Mouse (Mus musculus) cerebellum, postnatal 4 days (tissue): ENCODE measurements around the gene Ltb4r2.

Experiments used
- DNase-seq, 2 experiments: peaks; one replicate each; pipeline ENCODE4 v3.0.0; 2022; ENCODE audit warnings: low spot score in 2 of 2, mixed read lengths in 1 of 2

The Ltb4r2 gene

GRCm38 (mm10) chr14:55761163-55761562, at the start of gene Ltb4r2:
Ltb4r2 (plus strand) TSS chr14:55761428.
- DNase-seq: no peak

DNA sequence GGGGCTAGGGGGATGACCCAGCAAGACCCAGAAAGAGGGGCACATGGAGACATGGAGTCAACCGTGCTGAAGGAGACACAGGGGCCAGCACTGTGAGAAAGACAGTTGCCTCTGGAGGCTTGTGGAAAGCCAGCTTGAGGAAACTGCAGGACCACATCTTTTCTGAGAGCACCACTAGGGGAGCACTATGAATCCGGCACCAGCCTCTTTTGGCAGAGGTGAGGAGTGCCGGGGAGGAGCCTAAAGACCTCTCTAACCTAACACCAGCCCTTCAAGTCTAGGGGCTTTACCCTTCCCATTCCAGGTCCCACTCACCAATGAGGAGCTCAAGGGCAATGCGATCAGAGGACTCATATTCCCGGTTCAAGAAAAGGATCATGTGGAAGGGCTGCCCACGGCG, 49.4 kb upstream of the Ltb4r2 start:
- no peak for DNase-seq

- no peak for DNase-seq
Measured at GRCm38 (mm10) chr14:55713007-55713728, 48.1 kb upstream of the Ltb4r2 start.

- DNase-seq: no peak
Measured at GRCm38 (mm10) chr14:55713729-55714122, 47.5 kb upstream of the Ltb4r2 start, which contains the start of gene Tgm1. Tgm1 (minus strand) TSS chr14:55713926.

- DNase-seq: no peak
Measured at GRCm38 (mm10) chr14:55714893-55715292, 46.3 kb upstream of the Ltb4r2 start.

- DNase-seq: no peak
Measured at GRCm38 (mm10) chr14:55716271-55716670, 45.0 kb upstream of the Ltb4r2 start.

DNA sequence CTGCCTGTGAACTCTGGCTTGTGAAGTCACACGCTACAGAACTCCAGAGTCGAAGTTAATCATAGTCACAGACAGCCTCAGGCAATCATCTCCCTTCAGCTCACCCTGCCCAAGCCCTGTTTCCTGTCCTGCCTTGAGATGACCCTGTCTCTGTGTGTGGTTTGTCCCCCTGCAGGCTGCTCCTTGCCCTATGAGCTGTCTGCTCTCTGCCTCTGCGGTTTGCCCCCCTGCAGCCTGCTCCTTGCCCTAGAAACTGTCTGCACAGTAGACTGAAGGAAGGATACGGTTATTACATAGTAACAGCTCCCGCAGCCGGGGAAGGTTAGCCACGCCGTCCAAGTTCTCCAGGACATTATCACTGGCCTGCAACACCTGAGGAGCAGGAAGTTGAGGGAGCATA, 44.3 kb upstream of the Ltb4r2 start:
- no peak for DNase-seq

DNA sequence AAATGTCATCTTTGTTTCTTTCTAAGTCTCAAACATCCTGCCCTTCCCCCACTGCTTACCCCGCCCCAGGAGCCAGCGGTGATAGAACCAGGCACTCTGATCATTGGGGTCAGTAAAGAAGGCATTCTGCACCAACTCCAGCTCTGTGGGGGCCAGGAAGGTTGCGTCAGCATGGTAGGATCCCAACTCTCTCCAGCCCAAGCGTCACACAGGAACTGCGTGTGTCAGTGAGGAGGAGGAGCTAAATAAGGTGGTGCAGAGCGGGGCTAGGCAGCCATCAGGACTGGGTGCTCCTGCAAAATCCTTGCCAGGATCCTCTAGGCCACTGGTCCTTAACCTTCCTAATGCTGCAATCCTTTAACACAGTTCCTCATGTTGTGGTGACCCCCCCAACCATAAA, 41.5 kb upstream of the Ltb4r2 start:
- DNase-seq: no peak

DNA sequence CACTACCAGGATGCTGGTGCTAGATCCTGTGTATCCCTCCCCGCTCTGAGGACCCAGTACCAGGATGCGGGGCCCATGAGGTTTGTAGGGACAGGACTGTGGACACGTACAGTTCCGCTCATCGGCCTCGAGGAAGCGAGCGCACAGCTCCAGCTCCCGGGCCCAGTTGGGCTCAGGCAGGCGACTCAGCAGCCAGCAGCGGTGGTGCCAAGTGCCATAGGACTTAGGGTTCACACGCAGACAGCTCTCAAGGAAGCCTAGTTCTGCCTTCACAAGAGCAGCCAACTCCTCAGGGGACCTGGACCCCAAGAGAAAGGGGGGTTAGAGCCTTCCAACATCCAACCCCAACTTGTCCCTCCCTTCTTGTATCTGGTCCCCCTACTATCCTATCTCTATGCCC, 40.6 kb upstream of the Ltb4r2 start:
- DNase-seq: no peak

DNA sequence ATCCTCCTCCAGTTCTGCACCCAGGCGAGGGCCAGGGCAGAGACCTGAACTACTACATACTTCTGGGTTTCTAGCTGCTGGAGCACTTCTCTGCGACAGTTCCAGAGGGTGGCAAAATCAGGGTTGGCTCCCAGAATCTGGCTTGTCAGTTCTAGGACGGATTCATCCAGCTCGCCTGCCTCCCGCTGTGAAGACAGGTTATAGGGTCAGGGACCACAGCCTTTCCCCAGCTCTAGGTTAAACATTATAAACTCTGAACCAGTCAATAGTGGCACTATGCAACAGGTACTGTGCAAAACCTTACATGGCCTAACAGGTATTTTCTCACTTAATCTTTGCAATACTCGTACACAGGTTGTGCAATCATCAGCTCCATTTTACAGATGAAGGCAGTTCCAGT, 40.2 kb upstream of the Ltb4r2 start:
- no peak for DNase-seq

DNA sequence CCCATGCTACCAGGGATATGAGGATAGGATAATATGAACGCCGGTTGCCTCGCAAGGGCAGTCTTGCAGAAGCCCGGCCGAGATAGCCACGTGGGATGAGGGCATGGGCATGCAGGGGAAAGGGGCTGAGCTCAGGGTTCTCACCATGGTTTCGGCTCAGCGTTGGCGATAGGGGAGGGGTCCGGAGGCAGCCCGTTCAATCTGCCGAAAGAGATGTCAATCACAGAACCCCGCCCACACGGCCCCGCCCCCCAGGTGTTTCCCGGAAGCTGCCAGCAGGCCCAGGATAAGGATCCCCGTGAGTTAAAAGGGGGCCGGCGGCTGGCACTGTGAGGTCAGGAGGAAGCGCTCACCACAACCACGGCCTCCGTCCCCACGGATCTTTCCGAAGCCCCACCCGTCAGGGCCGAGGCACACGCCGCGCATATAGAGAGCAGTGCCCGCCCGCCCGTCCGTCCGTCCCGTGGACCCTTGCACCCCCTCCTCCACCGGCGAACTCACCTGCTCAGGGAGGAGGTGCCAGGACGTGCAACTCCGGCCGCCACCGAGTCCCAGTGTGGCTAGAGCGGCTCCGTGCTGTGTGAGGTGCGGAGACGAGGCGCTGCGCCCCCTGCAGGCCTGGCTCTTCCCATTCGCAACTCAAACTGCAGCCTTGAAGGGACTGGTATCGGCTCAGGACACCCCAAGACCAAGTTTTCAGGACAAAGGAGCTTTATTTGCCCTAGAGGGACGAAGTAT, 39.4 kb upstream of the Ltb4r2 start, which contains the start of gene Rabggta:
Rabggta (minus strand) TSS at position 564 of the 738 bp plus-strand sequence.
- DNase-seq: peak; percentile 88 to 92

- DNase-seq: no peak
Measured at GRCm38 (mm10) chr14:55722438-55722945, 38.7 kb upstream of the Ltb4r2 start.

DNA sequence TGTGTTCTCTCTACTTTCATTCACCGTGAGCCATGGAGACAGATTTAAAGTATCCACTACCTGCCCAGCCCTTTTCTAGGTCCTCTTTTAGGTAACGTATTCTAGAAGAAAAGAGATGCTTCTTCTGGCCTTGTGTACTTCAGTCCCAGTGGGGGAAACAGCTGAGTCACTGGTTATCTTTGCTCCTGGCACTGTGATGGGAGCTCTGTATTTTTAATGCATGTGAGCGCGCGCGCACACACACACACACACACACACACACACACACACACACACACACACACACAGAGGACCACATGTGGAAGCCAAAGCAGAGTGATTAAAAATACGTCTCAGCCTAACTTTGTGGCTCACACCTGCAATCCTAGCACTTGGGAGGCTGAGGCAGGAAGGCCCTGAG, 37.8 kb upstream of the Ltb4r2 start:
- DNase-seq: no peak

DNA sequence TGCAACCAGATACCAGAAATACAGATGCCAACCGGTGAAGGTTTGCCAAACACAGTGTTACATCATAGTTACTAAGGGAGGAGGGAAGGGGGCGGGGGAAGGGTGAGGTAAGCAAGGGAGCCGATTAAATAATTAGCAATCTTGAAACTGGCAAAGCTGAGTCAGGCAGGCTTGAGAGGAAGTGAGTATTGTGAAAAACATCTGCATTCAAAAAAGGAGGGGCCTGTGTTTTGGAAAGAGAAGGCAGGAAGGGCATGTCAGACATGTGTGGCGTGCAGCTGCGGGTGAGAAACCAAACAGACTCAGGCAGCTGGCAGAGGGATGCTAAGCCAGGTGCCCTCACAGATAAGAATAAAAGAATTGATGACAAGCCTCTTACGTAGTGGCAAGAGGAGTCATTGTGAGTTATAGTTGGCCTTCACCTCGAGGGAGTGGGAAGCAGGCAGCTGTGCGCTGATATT, 36.8 kb upstream of the Ltb4r2 start:
- no peak for DNase-seq

DNA sequence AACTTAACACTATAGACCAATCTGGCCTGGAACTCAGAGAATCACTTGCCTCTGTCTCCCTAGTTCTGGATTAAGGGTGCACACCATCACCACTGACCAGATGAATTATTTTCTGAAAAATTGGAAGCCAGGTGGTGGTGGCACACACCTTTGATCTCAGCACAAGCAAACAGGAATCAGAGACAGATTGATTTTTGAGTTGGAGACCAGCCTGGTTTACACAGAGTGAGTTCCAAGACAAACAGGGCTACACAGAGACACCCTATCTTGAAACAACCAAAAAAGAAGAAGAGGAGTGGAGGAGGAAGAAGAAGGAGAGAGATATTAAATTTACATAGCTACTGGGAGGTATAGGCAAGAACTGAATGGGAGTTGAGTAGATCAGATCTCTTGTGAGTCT, 35.0 kb upstream of the Ltb4r2 start:
- no peak for DNase-seq

GRCm38 (mm10) chr14:55727889-55728685, 33.1 kb upstream of the Ltb4r2 start:
- DNase-seq: no peak

DNA sequence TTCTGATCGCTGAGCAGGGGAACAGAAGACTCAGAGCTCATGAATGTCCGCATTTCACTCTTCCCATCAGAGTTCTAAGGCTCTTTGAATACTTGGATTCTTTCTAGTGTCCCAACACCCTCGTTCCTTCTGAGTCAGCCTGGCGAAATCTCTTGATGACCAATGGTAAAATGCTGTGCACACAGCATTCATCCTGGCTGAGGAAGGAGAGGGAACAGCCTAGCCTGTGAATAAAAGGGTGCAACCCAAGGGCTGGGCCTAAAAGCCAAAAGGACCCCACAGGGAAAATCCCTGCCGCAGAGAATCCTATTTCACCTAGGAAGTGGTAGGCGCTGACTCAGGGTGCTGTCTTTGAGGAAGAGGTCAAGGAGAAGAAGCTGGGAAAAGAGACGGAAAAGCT, 31.1 kb upstream of the Ltb4r2 start:
- no peak for DNase-seq

DNA sequence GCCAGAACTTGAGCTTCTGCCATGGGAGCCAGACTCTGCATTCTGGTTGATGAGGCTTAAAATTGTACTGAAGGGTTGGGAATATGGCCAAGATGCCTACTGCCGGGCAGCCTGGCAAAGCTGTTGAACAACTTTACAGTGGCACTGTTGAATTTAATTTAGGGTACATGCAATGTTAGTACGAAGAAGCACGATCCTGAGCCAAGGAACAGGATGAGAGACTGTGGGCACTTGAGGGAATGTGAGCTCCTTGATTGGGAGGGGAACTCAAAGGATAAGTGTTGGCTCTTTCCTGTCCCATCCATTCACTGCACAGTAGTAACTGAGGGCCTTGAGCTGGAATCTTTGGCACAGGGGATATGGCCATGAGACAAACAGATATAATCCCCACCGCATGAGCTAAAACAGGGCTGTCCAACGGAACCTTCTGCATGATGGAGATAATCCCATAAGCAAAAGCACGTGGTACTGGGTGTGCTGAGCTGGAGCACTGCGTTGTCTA, 30.6 kb upstream of the Ltb4r2 start:
- DNase-seq: peak in 1 of 2 experiments; percentile 30

DNA sequence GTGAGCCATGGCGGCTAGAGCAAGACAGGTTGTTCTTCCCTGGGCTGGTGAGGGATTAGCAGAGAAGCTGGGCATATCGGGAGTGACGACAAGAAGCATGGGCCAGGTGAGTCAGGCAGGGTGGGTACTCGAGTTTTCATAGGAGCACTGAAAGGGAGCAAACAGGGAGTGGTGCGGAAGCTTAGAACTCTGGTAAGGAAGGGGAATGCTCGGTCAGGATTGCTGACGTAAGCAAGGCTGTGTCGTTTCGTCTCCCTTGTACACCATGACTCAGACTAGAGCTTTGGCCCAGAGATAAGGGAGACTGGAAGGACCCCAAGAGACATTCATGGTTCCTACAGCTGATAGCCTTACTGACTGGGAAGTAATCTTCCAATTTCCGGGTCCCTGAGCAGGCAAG, 27.3 kb upstream of the Ltb4r2 start:
- no peak for DNase-seq

DNA sequence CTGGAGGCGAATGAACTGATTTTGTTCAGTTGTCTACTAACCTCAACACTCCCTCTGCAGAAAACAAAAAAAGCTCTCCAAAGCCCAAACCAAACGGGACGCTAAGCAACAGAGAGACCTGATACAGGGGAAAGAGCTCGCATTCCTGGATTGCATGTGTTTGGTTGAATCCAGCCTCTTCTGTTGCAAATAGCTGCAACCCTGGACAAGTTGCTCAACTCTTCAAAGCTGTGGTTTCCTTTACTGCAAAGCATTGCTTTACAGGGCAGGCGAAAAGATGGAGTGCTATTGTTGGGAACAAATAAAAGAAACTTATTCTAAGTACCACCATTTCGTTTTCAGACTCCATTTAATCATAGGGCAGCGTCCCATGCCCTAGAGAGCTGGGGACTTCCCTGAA, 26.4 kb upstream of the Ltb4r2 start:
- no peak for DNase-seq

DNA sequence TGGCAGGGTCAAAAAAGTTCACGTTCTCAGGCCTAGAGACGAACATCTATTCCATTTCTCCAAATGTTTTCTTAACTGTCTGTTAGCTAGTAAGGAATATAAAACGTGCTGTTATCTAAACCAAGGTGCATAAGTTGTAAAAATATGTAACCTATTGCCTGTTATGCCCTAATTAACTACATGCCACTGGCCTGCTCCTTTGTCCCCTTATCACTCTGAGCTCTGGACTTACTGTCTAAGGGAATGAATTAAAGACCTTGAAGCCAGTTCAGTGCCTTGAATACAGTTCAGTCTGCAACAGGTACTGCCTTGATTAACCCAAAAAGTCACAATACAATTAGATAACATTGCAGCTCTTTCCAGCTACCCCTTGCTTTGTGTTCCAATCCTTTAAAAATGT, 25.9 kb upstream of the Ltb4r2 start:
- DNase-seq: no peak

DNA sequence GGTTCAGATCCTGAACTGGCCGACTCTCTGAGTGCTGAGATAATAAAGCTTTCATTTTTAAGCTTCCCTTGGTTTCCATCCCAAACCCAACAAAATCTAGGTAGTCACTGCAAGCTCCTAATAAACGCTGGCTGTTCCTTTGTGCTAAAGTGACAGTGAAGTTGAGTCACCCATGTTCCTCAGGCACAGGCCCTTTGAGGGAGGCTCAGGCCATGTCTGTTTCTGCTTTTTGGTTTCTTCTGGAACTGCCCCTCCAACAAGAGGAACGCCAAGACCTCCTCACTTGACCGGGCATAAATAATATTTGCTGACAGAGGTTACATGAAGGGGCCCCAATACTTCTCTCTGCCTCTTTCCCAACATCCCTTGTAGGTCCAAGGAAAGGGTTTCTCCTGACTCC, 25.5 kb upstream of the Ltb4r2 start:
- DNase-seq: no peak
